Mouse (Mus musculus) hindbrain, postnatal 0 days (tissue): Measurements from ENCODE around the gene Itgam. TPM values are rescaled to one million over a fixed set of nuclear protein-coding genes. Genes with fewer than 3 reads are reported as not detected.
"Not testable (repeated sequence)": the region's sequence is repeated elsewhere in the genome, so short reads cannot be mapped to it uniquely, and the experiment has no call there.

Experiments
- ATAC-seq: fragments of 200-750 bp; cut with Nextera tagmentation; 2 replicates; pipeline ENCODE4 v1.8.0; 2017; ENCODE audit warnings: mild to moderate bottlenecking, moderate TSS enrichment, moderate library complexity
- DNase-seq: peaks from one replicate; pipeline ENCODE4 v3.0.0-alpha.2; 2015; ENCODE audit warnings: low spot score
- H3K27ac ChIP-seq: fragments of 300-500 bp; sonication (generic); 2 replicates; pipeline ENCODE4 v1.5.1; 2014; ENCODE audit warnings: mild to moderate bottlenecking
- H3K27me3 ChIP-seq: fragments of 300-500 bp; sonication (generic); 2 replicates; pipeline ENCODE4 v1.6.1; 2014; ENCODE audit warnings: low read length, mixed read lengths; ENCODE audit not compliant: insufficient read depth
- H3K36me3 ChIP-seq: fragments of 300-500 bp; sonication (generic); 2 replicates; pipeline ENCODE4 v1.6.1; 2014; ENCODE audit warnings: low read length, mixed read lengths; ENCODE audit not compliant: insufficient read depth
- H3K4me1 ChIP-seq: fragments of 300-500 bp; sonication (generic); 2 replicates; pipeline ENCODE4 v1.6.1; 2014; ENCODE audit warnings: antibody characterized with exemption, low read length, mixed read lengths; ENCODE audit not compliant: insufficient read depth
- H3K4me2 ChIP-seq: fragments of 300-500 bp; sonication (generic); 2 replicates; pipeline ENCODE4 v1.6.1; 2014; ENCODE audit warnings: low read depth, mild to moderate bottlenecking, low read length, moderate library complexity, mixed read lengths
- H3K4me3 ChIP-seq: fragments of 300-500 bp; sonication (generic); 2 replicates; pipeline ENCODE4 v1.5.1; 2014; ENCODE audit warnings: low read length
- H3K9ac ChIP-seq: fragments of 300-500 bp; sonication (generic); replicated peaks from 2 replicates; pipeline ENCODE4 v1.6.1; 2014; ENCODE audit warnings: mild to moderate bottlenecking, low read length, moderate library complexity, mixed read lengths
- H3K9me3 ChIP-seq: fragments of 300-500 bp; sonication (generic); 2 replicates; pipeline ENCODE4 v1.6.1; 2016; ENCODE audit warnings: low read length, mixed read lengths
- CTCF ChIP-seq: IDR thresholded peaks from 2 replicates; pipeline ENCODE4 v1.5.1; 2016; ENCODE audit warnings: antibody characterized with exemption, control low read depth, low read depth
- WGBS: fragments of 180-500 bp; shearing (Covaris S2); extraction: QIAGEN DNeasy Blood & Tissue Kit; methylation state at CpG from one replicate; pipeline ENCODE4 v1.1.7; 2014; 5-methylcytosine and 5-hydroxymethylcytosine counted together
- polyA plus RNA-seq: library from polyadenylated mRNA; unstranded; fragments of >200 nt; fragmentation: Nextera tagmentation; extraction: Ambion mirVana; gene quantifications from 2 replicates; pipeline ENCODE4 v1.2.1, GENCODE M21; 2015
- total RNA-seq: library from RNA; depleted of rRNA; stranded (reverse); fragments of >200 nt; gene quantifications from 2 replicates; pipeline ENCODE4 v1.2.3, GENCODE M21; 2014

Gene Itgam
- total and polyA plus RNA-seq, 2 experiments from 2014 or later = 1.3 to 3.2 TPM

GRCm38 (mm10) chr7:128033616-128034015, 28.8 kb upstream of the Itgam start:
- ATAC-seq (no peak), DNase-seq (no peak)
- TF ChIP-seq CTCF = no peak
- no peaks in the 10 kb centered on the region for H3K9me3 ChIP-seq
- WGBS = 97% methylated on average over 4 of the region's 4 CpGs
- no peaks in the 10 kb centered on the region for H3K27me3 ChIP-seq
- H3K4me3 ChIP-seq = no peak overlapping the region
- H3K36me3 ChIP-seq = no peaks in the 10 kb centered on the region
- no peak overlapping the region for H3K4me2 ChIP-seq
- no peak overlapping the region for H3K27ac ChIP-seq
- H3K9ac ChIP-seq = no peak overlapping the region
- no peaks in the 10 kb centered on the region for H3K4me1 ChIP-seq

GRCm38 (mm10) chr7:128042161-128042820, 20.1 kb upstream of the Itgam start:
- 79% methylated on average over 15 of the region's 15 CpGs for WGBS
- not testable (repeated sequence) for DNase-seq, H3K27me3 ChIP-seq, H3K36me3 ChIP-seq, H3K4me1 ChIP-seq, H3K9me3 ChIP-seq, H3K27ac ChIP-seq, H3K9ac ChIP-seq, H3K4me2 ChIP-seq, ATAC-seq, H3K4me3 ChIP-seq

GRCm38 (mm10) chr7:128044142-128044785, 18.2 kb upstream of the Itgam start:
- DNase-seq = no peak

GRCm38 (mm10) chr7:128045640-128046039, 16.8 kb upstream of the Itgam start:
- Histone ChIP-seq H3K9me3 (no peaks in the 10 kb centered on the region), H3K4me1 (no peaks in the 10 kb centered on the region), H3K27ac (no peak overlapping the region), H3K9ac (no peak overlapping the region), H3K36me3 (no peaks in the 10 kb centered on the region), H3K4me3 (no peak overlapping the region), H3K4me2 (no peak overlapping the region), H3K27me3 (no peaks in the 10 kb centered on the region)
- DNase-seq (no peak), ATAC-seq (no peak)
- WGBS = 66% methylated on average over 2 of the region's 2 CpGs
- TF ChIP-seq CTCF = no peak

More at GRCm38 (mm10) chr7:128044142-128044785, 18.2 kb upstream of the Itgam start:
- H3K27me3 ChIP-seq = no peaks in the 10 kb centered on the region
- no peak overlapping the region for H3K4me3 ChIP-seq
- no peaks in the 10 kb centered on the region for H3K9me3 ChIP-seq
- no peaks in the 10 kb centered on the region for H3K36me3 ChIP-seq
- H3K27ac ChIP-seq = no peak overlapping the region
- 66% methylated on average over 4 of the region's 4 CpGs for WGBS
- ATAC-seq = no peak
- no peak for TF ChIP-seq CTCF
- no peak overlapping the region for H3K9ac ChIP-seq
- no peaks in the 10 kb centered on the region for H3K4me1 ChIP-seq
- H3K4me2 ChIP-seq = no peak overlapping the region

GRCm38 (mm10) chr7:128048819-128049218, 13.6 kb upstream of the Itgam start:
- ATAC-seq (no peak), DNase-seq (no peak)
- Histone ChIP-seq H3K27me3 (no peaks in the 10 kb centered on the region), H3K27ac (no peak overlapping the region), H3K4me1 (no peaks in the 10 kb centered on the region), H3K9ac (no peak overlapping the region), H3K9me3 (no peaks in the 10 kb centered on the region), H3K36me3 (no peaks in the 10 kb centered on the region), H3K4me3 (no peak overlapping the region), H3K4me2 (no peak overlapping the region)
- no peak for TF ChIP-seq CTCF
- WGBS = 92% methylated on average over 4 of the region's 4 CpGs

GRCm38 (mm10) chr7:128049254-128049653, 13.2 kb upstream of the Itgam start:
- no peaks in the 10 kb centered on the region for H3K36me3 ChIP-seq
- no peak overlapping the region for H3K27ac ChIP-seq
- no peaks in the 10 kb centered on the region for H3K27me3 ChIP-seq
- no peak overlapping the region for H3K4me2 ChIP-seq
- H3K9ac ChIP-seq = no peak overlapping the region
- H3K4me3 ChIP-seq = no peak overlapping the region
- TF ChIP-seq CTCF = no peak
- ATAC-seq (no peak), DNase-seq (no peak)
- H3K4me1 ChIP-seq = no peaks in the 10 kb centered on the region
- 98% methylated on average over 2 of the region's 2 CpGs for WGBS
- H3K9me3 ChIP-seq = no peaks in the 10 kb centered on the region

GRCm38 (mm10) chr7:128050739-128051138, 11.7 kb upstream of the Itgam start:
- TF ChIP-seq CTCF = no peak
- Histone ChIP-seq H3K36me3 (no peaks in the 10 kb centered on the region), H3K27ac (no peak overlapping the region), H3K4me3 (no peak overlapping the region), H3K4me2 (no peak overlapping the region), H3K9me3 (no peaks in the 10 kb centered on the region), H3K27me3 (no peaks in the 10 kb centered on the region), H3K9ac (no peak overlapping the region), H3K4me1 (no peaks in the 10 kb centered on the region)
- DNase-seq (no peak), ATAC-seq (no peak)
- 77% methylated on average over 4 of the region's 4 CpGs for WGBS
